Mouse (Mus musculus) splenic B cell, adult 2 months (primary cell): ENCODE data around the gene Ube2k.
"Not testable (repeated sequence)": the region's sequence is repeated elsewhere in the genome, so short reads cannot be mapped to it uniquely, and the experiment has no call there.

Experiments
- DNase-seq: peaks from one replicate; pipeline ENCODE4 v3.0.0-alpha.2; 2011; ENCODE audit warnings: low read depth, low spot score
- H3K27me3 ChIP-seq: 2 replicates; pipeline ENCODE4 v1.6.1; 2012; ENCODE audit warnings: mild to moderate bottlenecking, low read length, moderate library complexity, mixed read lengths; ENCODE audit not compliant: control insufficient read depth, poor library complexity, insufficient read depth, severe bottlenecking
- H3K36me3 ChIP-seq: 2 replicates; pipeline ENCODE4 v1.6.1; 2012; ENCODE audit warnings: mild to moderate bottlenecking, low read length, moderate library complexity, mixed read lengths; ENCODE audit not compliant: control insufficient read depth, poor library complexity, insufficient read depth, severe bottlenecking

The Ube2k gene

DNA sequence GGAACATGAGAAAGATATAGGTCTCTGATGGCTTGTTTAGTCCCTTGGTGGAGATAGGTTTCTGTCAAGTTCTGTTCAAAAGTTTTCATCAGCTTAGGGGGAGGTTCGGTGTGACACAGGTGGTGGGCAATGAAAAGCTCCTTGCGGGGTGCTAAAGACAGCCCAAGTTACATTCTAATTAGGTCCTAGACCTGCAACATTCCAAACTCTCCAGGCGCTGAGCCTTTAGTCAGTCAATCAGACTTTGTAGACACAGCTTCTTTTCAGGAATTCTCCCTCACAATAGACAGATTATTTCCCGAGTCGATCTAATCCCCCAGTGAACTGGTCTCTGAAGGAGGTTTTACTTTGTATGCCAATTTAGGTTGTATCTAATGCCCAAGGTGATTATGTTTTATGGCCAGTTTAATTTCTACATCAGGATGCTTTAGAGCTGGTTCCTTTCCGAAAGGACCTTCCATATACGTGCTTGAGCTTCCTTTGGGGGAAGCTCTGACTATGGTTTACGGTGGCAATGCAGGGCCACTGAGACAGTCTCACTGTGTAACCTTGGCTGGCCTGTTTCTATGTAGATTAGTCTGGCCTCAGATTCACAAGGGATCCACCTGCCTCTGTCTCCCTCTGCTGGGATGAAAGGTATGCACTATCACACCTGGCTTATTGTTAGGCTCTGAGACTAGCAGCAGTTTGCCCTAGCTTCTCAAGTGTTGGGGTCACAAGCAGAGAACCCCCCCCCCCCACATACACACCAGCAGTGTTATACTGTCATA is 11.2 kb upstream of the Ube2k start:
- Histone ChIP-seq H3K36me3 (no peaks in the 10 kb centered on the region), H3K27me3 (no peaks in the 10 kb centered on the region)
- peak; percentile 80 for DNase-seq

DNA sequence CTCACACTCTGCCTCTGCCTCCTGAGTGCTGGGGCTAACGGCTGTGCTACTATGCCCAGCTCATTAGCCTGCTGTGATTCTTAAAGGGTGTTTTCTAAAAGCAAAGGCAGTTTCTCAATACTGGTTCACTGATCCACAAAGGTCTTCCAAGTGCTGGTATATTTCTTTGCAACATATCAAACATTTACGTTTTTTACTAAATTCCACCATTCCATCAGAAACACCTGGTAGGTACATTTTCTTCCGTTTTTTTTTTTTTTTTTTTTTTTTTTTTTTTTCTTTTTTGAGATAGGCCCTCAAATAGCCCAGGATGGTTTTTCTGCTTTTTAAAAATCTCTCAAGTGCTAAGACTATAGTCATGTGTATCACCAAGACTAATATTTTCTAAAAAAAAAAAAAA is 5.8 kb upstream of the Ube2k start:
- no peak for DNase-seq
- no peaks in the 10 kb centered on the region for H3K36me3 ChIP-seq

DNA sequence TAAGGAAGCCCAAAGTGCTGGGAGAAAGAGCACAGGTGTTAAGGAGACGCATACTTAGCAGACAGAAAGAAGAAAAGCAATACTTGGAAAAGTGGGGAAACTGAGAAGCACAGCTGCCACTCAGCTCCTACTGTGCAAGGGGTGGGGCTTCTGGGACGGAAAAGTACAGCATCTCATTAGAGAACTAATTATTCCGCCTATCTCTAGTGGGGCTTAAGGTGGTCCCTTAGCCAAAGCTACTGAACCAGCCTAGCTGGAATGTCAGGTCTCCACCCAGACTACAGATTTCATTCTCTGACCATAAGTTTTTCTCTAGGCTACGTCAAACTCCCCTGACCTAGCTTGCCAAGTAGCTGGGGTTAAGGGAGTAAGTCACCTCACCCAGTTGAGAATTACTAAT is 2.5 kb upstream of the Ube2k start:
- Histone ChIP-seq H3K27me3 (no peaks in the 10 kb centered on the region), H3K36me3 (no peaks in the 10 kb centered on the region)
- DNase-seq, result no peak

More for the DNA sequence above, 5.8 kb upstream of the Ube2k start:
- H3K27me3 ChIP-seq, result no peaks in the 10 kb centered on the region

DNA sequence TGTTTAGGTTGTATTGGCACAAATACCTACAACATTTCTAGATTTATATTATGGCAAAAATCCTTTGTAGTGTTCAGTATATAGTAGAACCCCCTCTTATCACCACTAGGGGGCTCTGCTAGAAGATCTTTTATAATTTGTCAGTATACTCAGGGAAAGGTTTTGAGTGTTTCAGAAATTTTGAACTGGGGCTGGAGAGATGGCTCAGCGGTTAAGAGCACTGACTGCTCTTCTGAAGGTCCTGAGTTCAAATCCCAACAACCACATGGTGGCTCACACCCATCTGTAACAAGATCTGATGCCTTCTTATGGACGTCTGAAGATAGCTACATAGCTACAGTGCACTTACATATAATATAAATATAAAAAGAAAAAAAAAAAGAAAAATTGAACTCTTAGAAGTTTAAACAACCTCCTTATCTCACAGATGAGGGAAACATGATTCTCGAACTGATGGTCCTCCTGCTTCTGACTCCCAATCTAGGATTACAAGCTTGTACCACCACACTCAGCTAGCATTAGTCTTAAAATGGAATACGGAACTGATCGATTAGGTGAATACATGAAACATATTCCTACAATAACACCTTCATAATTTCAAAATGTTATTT is 1.5 kb upstream of the Ube2k start:
- Histone ChIP-seq H3K27me3 (no peaks in the 10 kb centered on the region), H3K36me3 (no peaks in the 10 kb centered on the region)
- DNase-seq, result peak; percentile 76

DNA sequence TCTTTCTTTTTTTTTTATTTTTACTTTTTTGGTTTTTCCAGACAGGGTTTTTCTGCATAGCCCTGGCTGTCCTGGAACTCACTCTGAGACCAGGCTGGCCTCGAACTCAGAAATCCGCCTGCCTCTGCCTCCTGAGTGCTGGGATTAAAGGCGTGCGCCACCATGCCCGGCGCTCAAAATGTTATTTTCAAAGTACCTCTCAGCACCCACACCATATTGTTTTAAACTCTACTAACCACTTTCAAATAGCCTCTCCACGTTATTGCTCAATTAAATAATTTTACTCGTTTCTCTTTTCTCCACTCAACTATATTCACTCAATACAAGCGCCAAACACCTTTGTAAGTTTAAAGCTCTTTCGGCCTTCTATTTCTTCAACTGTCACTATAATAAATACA is 966 bp upstream of the Ube2k start:
- DNase-seq, H3K36me3 ChIP-seq, H3K27me3 ChIP-seq: not testable (repeated sequence)

DNA sequence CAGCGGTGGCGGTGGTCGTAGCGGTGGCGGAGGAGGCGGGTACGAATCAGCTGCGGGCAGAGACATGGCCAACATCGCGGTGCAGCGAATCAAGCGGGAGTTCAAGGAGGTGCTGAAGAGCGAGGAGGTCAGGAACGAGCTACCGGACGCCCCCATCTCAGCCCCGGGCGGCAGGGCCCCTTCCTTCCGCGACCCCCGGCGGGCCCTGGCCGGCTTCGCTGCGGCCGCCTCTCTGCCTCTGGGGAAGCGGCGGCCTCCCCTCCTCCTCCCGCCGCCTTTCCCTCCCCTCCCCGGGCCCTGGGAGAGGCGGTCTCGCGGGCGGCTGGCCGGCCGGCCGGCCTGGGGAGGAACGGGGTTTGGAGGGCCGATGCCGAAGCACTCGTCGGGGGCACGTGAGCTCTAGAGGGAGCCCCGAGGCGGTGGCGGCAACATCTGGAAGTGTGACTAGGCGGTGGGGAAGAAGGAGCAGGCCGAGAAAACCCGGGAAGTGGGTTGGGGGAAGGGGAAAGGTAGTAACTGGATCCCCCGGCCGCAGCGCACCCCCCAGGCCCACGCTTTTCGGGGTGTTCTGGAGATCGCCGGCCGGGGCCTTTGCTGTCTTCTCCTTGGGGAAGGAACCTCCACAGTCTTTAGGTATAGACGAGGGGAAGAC is 513 bp downstream of the Ube2k start:
- Histone ChIP-seq H3K36me3 (no peaks in the 10 kb centered on the region), H3K27me3 (no peaks in the 10 kb centered on the region)
- peak; percentile 54 for DNase-seq

DNA sequence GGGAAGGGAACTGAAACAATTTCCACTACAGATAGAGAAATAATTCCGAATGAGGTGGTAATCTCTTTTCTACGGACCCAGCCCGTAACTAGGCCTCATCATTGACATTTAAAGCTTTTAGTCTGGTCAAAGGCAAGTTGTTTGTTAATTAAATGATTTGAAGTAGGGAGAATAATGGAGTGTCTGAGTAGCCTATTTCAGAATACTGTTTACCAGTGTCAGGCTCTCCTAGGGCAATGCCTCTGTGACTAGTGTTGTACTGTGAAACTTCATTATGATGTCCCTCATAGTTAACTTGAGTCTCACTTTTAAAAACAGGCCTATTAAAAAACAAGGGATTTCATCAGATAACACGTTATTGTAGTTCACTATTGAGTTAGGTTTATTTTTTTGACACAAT is 1.1 kb downstream of the Ube2k start:
- Histone ChIP-seq H3K27me3 (no peaks in the 10 kb centered on the region), H3K36me3 (no peaks in the 10 kb centered on the region)
- no peak for DNase-seq

DNA sequence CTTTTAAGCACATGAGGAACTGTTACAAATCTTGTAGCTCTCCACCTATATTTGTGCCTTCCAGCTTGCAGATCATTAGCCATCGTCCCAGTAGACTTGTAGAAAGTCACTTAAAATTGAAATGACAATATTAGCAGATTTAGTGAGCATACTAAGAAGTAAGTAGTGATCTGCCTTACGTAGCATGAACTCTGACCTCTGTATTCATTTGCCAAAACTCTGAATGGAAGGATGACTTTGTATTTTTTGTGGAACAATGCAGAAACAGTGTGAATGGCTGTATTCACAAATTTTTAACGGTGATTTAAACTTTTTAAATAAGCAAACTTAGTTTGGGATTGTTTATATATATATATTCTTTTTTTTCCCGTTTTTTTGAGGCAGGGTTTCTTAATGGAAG is 1.8 kb downstream of the Ube2k start:
- DNase-seq, result no peak
- H3K27me3 ChIP-seq, result no peaks in the 10 kb centered on the region
- H3K36me3 ChIP-seq, result no peaks in the 10 kb centered on the region

DNA sequence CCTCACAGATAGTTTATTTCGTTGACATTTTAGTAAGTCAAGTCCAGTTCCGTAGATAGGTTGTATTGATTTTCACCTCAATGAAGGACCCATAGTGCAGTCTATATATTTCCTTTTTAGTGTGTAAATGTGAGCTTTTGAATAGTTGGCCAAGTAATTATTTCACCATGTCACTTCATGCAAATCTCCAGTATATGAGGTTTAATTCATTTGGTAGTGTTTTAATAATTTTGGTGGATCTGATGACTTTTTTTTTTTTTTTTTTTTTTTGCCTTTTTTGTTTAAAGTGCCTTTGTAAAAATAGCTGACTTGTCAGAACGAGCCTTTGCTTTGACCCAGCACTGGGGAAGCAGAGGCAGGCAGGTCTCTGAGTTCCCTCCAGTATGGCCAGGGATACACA is 2.8 kb downstream of the Ube2k start:
- Histone ChIP-seq H3K27me3 (no peaks in the 10 kb centered on the region), H3K36me3 (no peaks in the 10 kb centered on the region)
- DNase-seq, result no peak

DNA sequence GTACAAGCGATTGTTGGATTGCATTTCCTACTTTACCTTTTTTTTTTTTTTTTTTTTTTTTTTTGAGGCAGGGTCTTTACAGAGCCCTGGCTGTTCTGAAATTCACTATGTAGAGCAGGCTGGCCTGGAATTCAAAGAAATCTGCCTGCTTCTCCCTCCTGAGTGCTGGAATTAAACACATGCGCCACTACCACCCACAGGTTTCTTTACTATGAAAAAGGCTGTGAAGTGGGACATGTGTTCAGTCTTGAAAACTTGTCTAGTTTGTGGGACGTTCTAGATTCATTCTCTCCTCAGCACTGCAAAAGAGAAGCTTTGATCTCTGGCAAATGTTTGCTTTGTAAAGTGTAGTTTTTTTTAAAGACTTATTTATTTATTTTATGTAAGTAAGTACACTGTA is 4.9 kb downstream of the Ube2k start:
- H3K27me3 ChIP-seq, result no peaks in the 10 kb centered on the region
- no peak for DNase-seq
- no peaks in the 10 kb centered on the region for H3K36me3 ChIP-seq

DNA sequence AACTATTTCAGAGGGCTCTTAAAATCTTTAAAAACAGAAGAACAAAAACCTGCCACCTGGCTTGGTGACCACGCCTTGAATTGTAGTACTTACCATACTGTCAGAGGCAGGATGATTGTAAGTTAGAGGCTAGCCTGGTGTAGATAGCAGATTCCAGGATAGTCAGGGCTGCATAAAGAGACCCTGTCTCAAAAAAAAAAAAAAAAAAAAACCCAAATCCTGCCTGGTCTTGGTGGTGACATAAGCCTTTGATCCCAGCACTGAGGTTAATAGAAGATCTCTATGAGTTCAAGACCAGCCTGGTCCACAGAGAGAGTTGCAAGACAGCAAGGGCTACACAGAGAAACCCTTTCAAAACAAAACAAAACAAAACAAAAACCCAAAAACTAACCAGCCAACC is 6.5 kb downstream of the Ube2k start:
- H3K36me3 ChIP-seq, result no peaks in the 10 kb centered on the region
- H3K27me3 ChIP-seq, result no peaks in the 10 kb centered on the region
- no peak for DNase-seq

DNA sequence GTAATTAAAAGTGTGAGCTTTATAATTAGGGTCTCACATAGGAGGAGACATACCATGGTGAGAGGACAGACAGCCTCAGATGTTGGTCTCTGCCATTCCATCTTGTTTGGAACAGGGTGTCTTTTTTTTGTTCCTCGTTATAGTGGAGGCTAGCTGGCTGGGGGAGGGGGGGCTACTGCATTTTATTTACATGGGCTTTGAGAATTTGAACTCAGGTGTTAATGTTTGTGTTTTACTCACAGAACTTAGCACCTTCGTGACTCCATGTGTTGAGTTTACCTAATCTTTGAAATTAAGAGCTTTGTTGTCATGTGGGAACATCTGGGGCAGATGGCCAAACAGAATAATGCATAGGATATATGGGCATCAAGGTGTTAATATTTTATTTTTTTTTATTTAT is 7.6 kb downstream of the Ube2k start:
- Histone ChIP-seq H3K36me3 (no peaks in the 10 kb centered on the region), H3K27me3 (no peaks in the 10 kb centered on the region)
- no peak for DNase-seq

DNA sequence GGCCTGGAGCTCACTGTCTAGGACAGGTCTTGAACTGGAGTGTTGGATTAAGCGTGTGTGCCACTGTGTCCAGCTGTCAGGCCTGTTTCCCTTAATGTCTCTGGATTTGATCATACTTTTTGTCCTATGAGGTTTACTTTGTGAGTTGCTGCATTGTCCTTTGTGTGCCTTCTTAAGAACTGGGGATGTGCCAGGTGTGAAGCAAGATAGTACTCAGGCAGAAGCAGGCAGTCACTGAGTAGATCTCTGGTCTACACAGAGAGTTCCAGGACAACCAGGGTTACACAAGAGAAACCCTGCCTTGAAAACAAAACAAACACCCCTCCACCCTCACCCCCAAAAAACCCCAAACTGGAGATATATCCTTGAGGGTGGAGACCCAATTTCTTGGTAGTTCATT is 12.6 kb downstream of the Ube2k start:
- H3K36me3 ChIP-seq, result no peaks in the 10 kb centered on the region
- H3K27me3 ChIP-seq, result no peaks in the 10 kb centered on the region
- no peak for DNase-seq

DNA sequence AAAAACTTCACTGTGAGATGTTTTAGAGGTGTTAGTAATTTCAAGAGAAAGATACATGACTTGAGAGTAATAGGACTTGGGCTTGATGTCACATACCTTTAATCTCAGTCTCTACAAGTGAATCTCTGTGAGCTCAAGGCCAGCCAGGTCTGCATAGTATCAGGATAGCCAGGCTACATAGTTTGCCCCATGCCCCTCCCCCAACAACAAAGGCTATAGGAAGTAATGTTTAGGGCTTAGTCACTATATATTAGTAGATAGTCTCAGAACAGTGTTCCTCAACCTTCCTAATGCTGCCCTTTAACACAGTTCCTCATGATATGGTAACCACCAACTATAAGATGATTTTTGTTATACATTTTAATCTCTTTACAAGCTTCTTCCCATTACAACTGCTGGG is 20.1 kb downstream of the Ube2k start:
- DNase-seq, result no peak
- no peaks in the 10 kb centered on the region for H3K27me3 ChIP-seq
- no peaks in the 10 kb centered on the region; the same call in 1 of the 2 replicates for H3K36me3 ChIP-seq

DNA sequence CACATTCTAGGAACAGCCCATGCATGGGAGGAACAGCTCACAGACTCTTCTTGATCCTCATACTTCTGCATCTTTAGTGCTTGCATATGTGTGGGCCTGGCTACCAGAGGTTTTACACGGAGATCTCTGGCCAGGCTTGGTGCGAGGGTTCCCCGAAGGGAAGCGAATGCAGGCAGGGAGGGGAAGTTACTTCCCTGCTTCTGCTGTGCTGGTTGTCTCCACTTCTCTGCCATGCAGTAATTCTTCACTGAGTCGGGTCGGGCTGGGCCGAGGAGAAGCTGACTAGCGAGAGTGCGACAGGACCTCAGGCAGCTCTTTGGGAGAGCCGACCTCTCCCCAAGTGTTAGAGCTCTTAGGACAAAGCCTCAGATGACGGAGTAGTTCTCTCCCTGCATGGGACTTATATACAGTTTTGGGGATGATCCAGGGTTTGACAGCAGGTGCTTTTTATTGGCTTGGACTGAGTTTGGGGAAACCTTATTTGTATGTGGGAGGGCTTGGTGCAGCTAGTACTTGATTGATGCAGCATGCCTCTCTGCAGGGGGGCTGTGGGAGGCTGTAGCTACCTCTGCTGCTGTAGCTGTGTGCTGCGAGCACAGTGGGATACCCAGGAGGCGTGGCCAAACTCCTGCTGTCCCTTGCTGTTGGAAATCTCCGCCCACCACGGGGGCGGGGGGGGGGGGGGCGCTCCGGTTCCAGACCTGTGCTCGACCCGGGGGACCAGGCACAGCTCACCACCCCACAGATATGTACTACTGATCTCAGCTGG is 24.3 kb downstream of the Ube2k start:
- no peaks in the 10 kb centered on the region; the same call in 1 of the 2 replicates for H3K36me3 ChIP-seq
- DNase-seq, result no peak

More for the DNA sequence above, 24.3 kb downstream of the Ube2k start:
- no peaks in the 10 kb centered on the region for H3K27me3 ChIP-seq
